Mouse (Mus musculus) olfactory bulb, adult 2 months (tissue): ENCODE data around the gene Epha3.

Source experiments
- CTCF ChIP-seq: fragments of 200-500 bp; IDR thresholded peaks from 2 replicates; pipeline ENCODE4 v1.5.1; 2012; ENCODE audit warnings: low read depth, mild to moderate bottlenecking, low read length, moderate library complexity; ENCODE audit not compliant: insufficient read depth
- POLR2A ChIP-seq: fragments of 200-500 bp; IDR thresholded peaks from 2 replicates; pipeline ENCODE4 v1.6.1; 2012; ENCODE audit warnings: mild to moderate bottlenecking, low read depth, low read length, moderate library complexity; ENCODE audit not compliant: insufficient read depth

GRCm38 (mm10) chr16:63817606-63818005, 46.4 kb downstream of the Epha3 start:
- TF ChIP-seq POLR2A (no peak), CTCF (no peak)
